Mouse (Mus musculus) heart, adult 2 months (tissue): ENCODE measurements at regions not wholly inside any gene's neighbourhood (a gene's known extent, or its start where the extent isn't known, plus 50 kb on each side); places are given as distances from the start of the nearest gene placed in this dataset.

ENCODE experiments used
- DNase-seq, 2 experiments: peaks; one replicate each; pipeline ENCODE4 v3.0.0; 2021
- H3K27ac ChIP-seq: fragments of 200-600 bp; 2 replicates; pipeline ENCODE4 v1.8.1; 2022
- H3K27me3 ChIP-seq: fragments of 200-500 bp; 2 replicates; pipeline ENCODE4 v1.6.1; 2012; ENCODE audit warnings: mild to moderate bottlenecking, low read length, inconsistent platforms, mixed read lengths; ENCODE audit not compliant: control insufficient read depth, insufficient read depth
- H3K36me3 ChIP-seq: fragments of 200-500 bp; 2 replicates; pipeline ENCODE4 v1.6.1; 2012; ENCODE audit warnings: low read length, inconsistent platforms; ENCODE audit not compliant: control insufficient read depth, insufficient read depth
- H3K4me1 ChIP-seq: fragments of 200-500 bp; 2 replicates; pipeline ENCODE4 v1.6.1; 2011; ENCODE audit warnings: low read length; ENCODE audit not compliant: control insufficient read depth, insufficient read depth
- H3K4me3 ChIP-seq: fragments of 200-600 bp; 2 replicates; pipeline ENCODE4 v1.8.1; 2022
- H3K79me2 ChIP-seq: fragments of 200-500 bp; replicated peaks from 2 replicates; pipeline ENCODE4 v1.6.1; 2012; ENCODE audit warnings: mild to moderate bottlenecking, inconsistent platforms, low read length, moderate library complexity, mixed read lengths; ENCODE audit not compliant: control insufficient read depth, insufficient read depth
- H3K9ac ChIP-seq: fragments of 200-500 bp; 2 replicates; pipeline ENCODE4 v1.6.1; 2012; ENCODE audit warnings: low read depth, mild to moderate bottlenecking, control low read depth, inconsistent platforms, low read length, mixed read lengths
- CTCF ChIP-seq: fragments of 200-600 bp; IDR thresholded peaks from 2 replicates; pipeline ENCODE4 v1.8.1; 2022; ENCODE audit warnings: antibody characterized with exemption, mild to moderate bottlenecking, moderate library complexity
- EP300 ChIP-seq: fragments of 200-500 bp; IDR thresholded peaks from 2 replicates; pipeline ENCODE4 v1.6.1; 2011; ENCODE audit warnings: low read depth, low read length, control low read depth; ENCODE audit not compliant: insufficient read depth
- POLR2A ChIP-seq: fragments of 200-500 bp; IDR thresholded peaks from 2 replicates; pipeline ENCODE4 v1.6.1; 2011; ENCODE audit warnings: mild to moderate bottlenecking, low read depth, low read length, control low read depth; ENCODE audit not compliant: insufficient read depth
- WGBS: fragments of 180-500 bp; shearing (Covaris S2); methylation state at CpG from one replicate; pipeline ENCODE4 v1.1.7; 2018; 5-methylcytosine and 5-hydroxymethylcytosine counted together
- intact Hi-C: fragments of 180-260 bp; cut with DNase I; formaldehyde crosslinking; loops from one replicate; pipeline ENCODE4 v1.15.1; 2025

DNA sequence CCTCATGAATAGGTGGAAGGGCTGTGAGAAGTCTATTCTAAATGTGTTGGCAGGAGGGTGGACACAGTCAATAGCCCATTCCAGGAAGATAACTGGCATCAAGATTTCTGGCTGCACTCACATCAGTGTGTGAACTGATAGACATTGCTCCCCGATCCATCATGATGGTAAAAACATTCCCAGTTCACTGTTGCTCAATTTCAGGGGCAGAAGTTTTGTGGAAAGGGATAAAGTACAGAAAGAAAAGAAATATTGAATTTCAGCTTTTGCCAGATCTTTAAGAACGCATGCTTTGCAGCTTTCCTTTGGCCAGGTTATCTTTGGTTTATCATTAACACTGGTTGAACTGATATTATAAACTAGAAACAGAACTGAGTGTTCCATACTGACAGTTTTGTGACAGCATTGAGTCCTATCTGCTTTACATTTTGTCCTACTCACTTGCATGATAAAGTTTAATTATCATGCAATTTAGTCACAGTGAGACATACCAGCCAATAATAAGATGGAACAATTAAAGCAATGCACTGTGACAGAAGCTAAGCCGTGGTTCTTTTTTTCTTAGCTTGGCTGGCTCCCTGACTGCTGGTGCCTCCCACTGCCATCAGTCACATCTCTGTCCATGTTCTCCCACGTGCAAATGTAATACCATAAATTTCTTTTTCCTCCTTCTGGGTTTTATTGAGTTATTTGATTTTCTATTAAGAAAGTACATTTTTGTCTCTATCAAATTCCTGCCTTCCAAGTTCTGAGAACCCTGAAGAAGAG, 302.1 kb downstream of the Etaa1 start:
- WGBS: 71% methylated on average over 4 of the region's 4 CpGs
- Histone ChIP-seq H3K9ac (no peak overlapping the region), H3K79me2 (no peaks in the 10 kb centered on the region), H3K4me1 (no peaks in the 10 kb centered on the region), H3K27ac (no peak overlapping the region), H3K4me3 (no peak overlapping the region), H3K36me3 (no peaks in the 10 kb centered on the region), H3K27me3 (no peaks in the 10 kb centered on the region)
- intact Hi-C loops: no loop called here
- no peak for TF ChIP-seq EP300
- TF ChIP-seq POLR2A: no peak
- no peak for TF ChIP-seq CTCF
- DNase-seq: no peak

DNA sequence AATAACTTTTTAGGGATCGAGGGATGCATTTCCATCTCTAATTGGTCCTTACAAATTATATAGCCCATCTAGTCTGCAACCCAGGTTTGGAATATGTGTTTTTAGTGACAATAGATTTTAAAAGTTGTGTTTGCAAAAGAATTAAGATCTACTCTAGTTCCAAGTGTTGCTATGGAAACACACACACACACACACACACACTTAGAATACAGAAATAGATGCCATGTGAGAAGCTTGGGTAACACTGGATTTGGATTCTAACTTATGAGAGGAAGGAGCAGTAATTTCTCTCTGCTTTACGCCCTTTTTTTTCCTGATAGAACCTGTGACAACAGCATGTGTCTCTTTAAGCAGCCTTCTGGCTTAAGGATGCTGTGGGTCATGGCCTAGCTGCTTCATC, 297.8 kb downstream of the Etaa1 start:
- no peak for DNase-seq
- no peaks in the 10 kb centered on the region for H3K4me1 ChIP-seq
- intact Hi-C loops: no loop called here
- H3K79me2 ChIP-seq: no peaks in the 10 kb centered on the region
- H3K27ac ChIP-seq: no peak overlapping the region
- 85% methylated on average over 2 of the region's 2 CpGs for whole genome bisulfite sequencing
- no peak overlapping the region for H3K4me3 ChIP-seq
- TF ChIP-seq POLR2A (no peak), EP300 (no peak), CTCF (no peak)
- H3K27me3 ChIP-seq: no peaks in the 10 kb centered on the region
- no peaks in the 10 kb centered on the region for H3K36me3 ChIP-seq
- no peak overlapping the region for H3K9ac ChIP-seq

DNA sequence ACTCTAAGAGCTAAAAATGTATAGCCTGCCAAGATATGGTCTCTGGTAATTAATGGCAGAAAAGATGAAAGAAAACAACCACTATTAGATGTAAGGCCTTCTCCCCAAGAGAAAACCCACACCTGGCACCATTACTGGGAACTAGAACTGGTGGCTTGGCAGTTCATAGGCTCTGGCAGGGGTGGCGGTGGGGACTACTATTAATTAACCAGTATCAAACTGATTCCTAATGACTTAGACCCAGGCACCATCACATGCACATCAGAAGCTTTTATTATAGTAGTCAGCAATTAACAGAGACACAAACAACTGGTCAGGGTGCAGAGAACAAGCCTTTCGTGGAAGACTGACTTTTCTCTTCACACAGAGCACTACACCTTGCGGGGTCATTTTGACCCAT, 296.0 kb downstream of the Etaa1 start:
- Histone ChIP-seq H3K27ac (no peak overlapping the region), H3K9ac (no peak overlapping the region), H3K36me3 (no peaks in the 10 kb centered on the region), H3K79me2 (no peaks in the 10 kb centered on the region), H3K4me1 (no peaks in the 10 kb centered on the region), H3K27me3 (no peaks in the 10 kb centered on the region), H3K4me3 (no peak overlapping the region)
- 90% methylated on average over 3 of the region's 3 CpGs for WGBS
- intact Hi-C loops: no loop called here
- TF ChIP-seq CTCF (no peak), EP300 (no peak)
- no peak for DNase-seq

DNA sequence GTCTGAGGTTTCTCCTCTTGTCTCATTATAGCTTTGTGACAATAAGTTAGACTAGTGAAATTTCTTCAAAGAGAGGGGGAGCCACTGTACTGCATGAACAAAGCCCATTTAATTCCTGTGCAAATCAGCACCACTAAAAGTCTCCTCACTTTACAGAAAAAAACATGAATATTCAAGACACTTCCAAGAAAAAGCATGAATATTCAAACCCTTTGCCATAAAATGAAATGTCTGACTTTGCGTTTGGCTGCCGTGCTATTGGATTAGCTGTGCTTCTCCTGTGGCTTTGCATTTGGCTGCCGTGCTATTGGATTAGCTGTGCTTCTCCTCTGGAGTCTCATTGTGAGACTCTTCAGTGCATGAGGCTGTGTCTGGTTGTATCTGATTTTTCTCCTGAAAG, 295.4 kb downstream of the Etaa1 start:
- Histone ChIP-seq H3K9ac (no peak overlapping the region), H3K4me3 (no peak overlapping the region), H3K27me3 (no peaks in the 10 kb centered on the region), H3K27ac (no peak overlapping the region), H3K36me3 (no peaks in the 10 kb centered on the region), H3K79me2 (no peaks in the 10 kb centered on the region), H3K4me1 (no peaks in the 10 kb centered on the region)
- DNase-seq: no peak
- TF ChIP-seq CTCF (no peak), POLR2A (no peak), EP300 (no peak)
- 89% methylated on average over 3 of the region's 3 CpGs for WGBS
- intact Hi-C loops: no loop called here

DNA sequence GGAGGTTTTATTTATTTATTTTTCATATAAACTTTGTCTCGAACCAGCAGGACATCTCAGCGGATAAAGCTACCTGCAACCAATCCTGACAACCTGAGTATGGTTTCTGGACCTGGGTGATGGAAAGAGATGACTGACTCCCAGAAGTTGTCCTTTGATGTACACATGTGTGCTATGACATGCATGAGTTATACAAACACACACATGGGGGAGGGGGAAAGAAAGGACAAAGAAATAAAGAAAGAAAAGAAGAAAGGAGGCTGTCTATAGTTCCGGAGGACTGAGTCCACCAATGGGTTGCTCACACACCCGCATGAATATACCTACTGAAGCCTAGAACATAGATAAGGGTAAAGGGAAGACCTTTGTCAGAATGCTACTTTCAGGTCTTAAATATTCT, 295.0 kb downstream of the Etaa1 start:
- Histone ChIP-seq H3K4me1 (no peaks in the 10 kb centered on the region; the same call in 1 of the 2 replicates), H3K27ac (no peak overlapping the region), H3K4me3 (no peak overlapping the region), H3K36me3 (no peaks in the 10 kb centered on the region), H3K27me3 (no peaks in the 10 kb centered on the region), H3K9ac (no peak overlapping the region), H3K79me2 (no peaks in the 10 kb centered on the region)
- WGBS: 90% methylated on average over 4 of the region's 4 CpGs
- intact Hi-C loops: no loop called here
- DNase-seq: no peak
- TF ChIP-seq EP300 (no peak), POLR2A (no peak), CTCF (no peak)

DNA sequence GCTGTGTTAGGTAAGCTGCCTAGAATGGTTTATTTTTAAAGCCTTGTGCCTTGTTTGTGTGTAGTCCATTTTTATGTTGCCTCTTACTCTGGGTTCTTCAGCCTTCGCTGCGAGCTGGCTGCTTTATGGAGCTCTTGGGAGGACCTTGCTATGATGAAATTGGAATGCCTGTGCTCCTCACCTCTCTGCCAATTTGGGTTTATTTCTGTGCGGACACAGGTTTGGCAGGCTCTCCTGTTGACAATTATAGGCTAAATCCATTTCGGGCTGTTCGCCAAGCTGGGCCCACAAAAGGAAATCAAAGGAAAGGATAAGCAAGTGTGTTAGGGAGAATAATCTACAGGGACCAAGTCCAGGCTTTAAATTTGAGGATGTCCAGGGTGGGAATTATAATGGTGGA, 289.8 kb downstream of the Etaa1 start:
- no peaks in the 10 kb centered on the region for H3K27me3 ChIP-seq
- no peaks in the 10 kb centered on the region; the same call in 1 of the 2 replicates for H3K4me1 ChIP-seq
- no peaks in the 10 kb centered on the region for H3K79me2 ChIP-seq
- H3K27ac ChIP-seq: peak overlapping the region; percentile 47
- TF ChIP-seq POLR2A: 0 out of 2 replicates have a peak, but pooled peaks have one; percentile 20
- no peak for TF ChIP-seq EP300
- intact Hi-C loops: no loop called here
- H3K4me3 ChIP-seq: no peak overlapping the region
- no peak overlapping the region for H3K9ac ChIP-seq
- WGBS: 42% methylated on average over 5 of the region's 5 CpGs
- H3K36me3 ChIP-seq: no peaks in the 10 kb centered on the region
- peak; percentile 51 to 71 for DNase-seq
